Mouse (Mus musculus) embryo, embryonic 11.5 days (tissue): Measurements from ENCODE around the gene Dnah11.
A peak's percentile ranks its signal among the peaks of the same experiment; 100 is the strongest.

Experiments used
- DNase-seq: peaks from one replicate; pipeline ENCODE4 v3.0.0-alpha.2; 2012; ENCODE audit warnings: low read depth, low spot score

Gene Dnah11

GRCm38 (mm10) chr12:118085291-118085690 is 113.6 kb downstream of the Dnah11 start:
- no peak for DNase-seq

- DNase-seq = no peak
Observed at GRCm38 (mm10) chr12:118084806-118085205, 114.0 kb downstream of the Dnah11 start.

GRCm38 (mm10) chr12:118084134-118084533 is 114.7 kb downstream of the Dnah11 start:
- DNase-seq = no peak

- DNase-seq = no peak
Observed at GRCm38 (mm10) chr12:118080441-118080840, 118.4 kb downstream of the Dnah11 start.

GRCm38 (mm10) chr12:118078434-118078989 is 120.3 kb downstream of the Dnah11 start:
- no peak for DNase-seq

- DNase-seq = no peak
Observed at GRCm38 (mm10) chr12:118076802-118077201, 122.0 kb downstream of the Dnah11 start.

GRCm38 (mm10) chr12:118072181-118072872 is 126.5 kb downstream of the Dnah11 start:
- DNase-seq = no peak

- no peak for DNase-seq
Observed at GRCm38 (mm10) chr12:118071667-118072066, 127.2 kb downstream of the Dnah11 start.

- no peak for DNase-seq
Observed at GRCm38 (mm10) chr12:118068785-118069184, 130.1 kb downstream of the Dnah11 start.

GRCm38 (mm10) chr12:118062343-118062742 is 136.5 kb downstream of the Dnah11 start:
- DNase-seq = no peak

GRCm38 (mm10) chr12:118056876-118057275 is 142.0 kb downstream of the Dnah11 start:
- peak; percentile 2 for DNase-seq

GRCm38 (mm10) chr12:118045381-118045780 is 153.5 kb downstream of the Dnah11 start:
- DNase-seq = no peak

GRCm38 (mm10) chr12:118043130-118043647 is 155.7 kb downstream of the Dnah11 start:
- no peak for DNase-seq

GRCm38 (mm10) chr12:118042196-118042595 is 156.6 kb downstream of the Dnah11 start:
- DNase-seq = no peak

GRCm38 (mm10) chr12:118034990-118035389 is 163.9 kb downstream of the Dnah11 start:
- DNase-seq = no peak

- no peak for DNase-seq
Observed at GRCm38 (mm10) chr12:118025771-118026170, 173.1 kb downstream of the Dnah11 start.

- DNase-seq = no peak
Observed at GRCm38 (mm10) chr12:118018936-118019335, 179.9 kb downstream of the Dnah11 start.

GRCm38 (mm10) chr12:118013872-118014271 is 185.0 kb downstream of the Dnah11 start:
- no peak for DNase-seq

GRCm38 (mm10) chr12:118011921-118012320 is 186.9 kb downstream of the Dnah11 start:
- DNase-seq = no peak

- DNase-seq = no peak
Observed at GRCm38 (mm10) chr12:117994938-117995337, 203.9 kb downstream of the Dnah11 start.

GRCm38 (mm10) chr12:117993499-117993898 is 205.3 kb downstream of the Dnah11 start:
- peak; percentile 73 for DNase-seq

GRCm38 (mm10) chr12:117989018-117989828 is 209.6 kb downstream of the Dnah11 start:
- peak; percentile 14 for DNase-seq
